Mouse (Mus musculus) forebrain, embryonic 13.5 days (tissue): Measurements from ENCODE around the gene Nfatc2. TPM values are rescaled to one million over a fixed set of nuclear protein-coding genes. Genes with fewer than 3 reads are reported as not detected.

Experiments
- ATAC-seq: fragments of 200-750 bp; cut with Nextera tagmentation; 2 replicates; pipeline ENCODE4 v1.8.0; 2017
- H3K27ac ChIP-seq: fragments of 300-500 bp; sonication (generic); 2 replicates; pipeline ENCODE4 v1.5.1; 2015; ENCODE audit warnings: inconsistent platforms, mild to moderate bottlenecking, moderate library complexity
- H3K27me3 ChIP-seq: fragments of 300-500 bp; sonication (generic); 2 replicates; pipeline ENCODE4 v1.6.1; 2015; ENCODE audit warnings: mild to moderate bottlenecking, inconsistent platforms
- H3K36me3 ChIP-seq: fragments of 300-500 bp; sonication (generic); 2 replicates; pipeline ENCODE4 v1.6.1; 2015; ENCODE audit warnings: mild to moderate bottlenecking, inconsistent platforms; ENCODE audit not compliant: poor library complexity, severe bottlenecking
- H3K4me1 ChIP-seq: fragments of 300-500 bp; sonication (generic); 2 replicates; pipeline ENCODE4 v1.6.1; 2015; ENCODE audit warnings: inconsistent platforms
- H3K4me2 ChIP-seq: fragments of 300-500 bp; sonication (generic); 2 replicates; pipeline ENCODE4 v1.6.1; 2015; ENCODE audit warnings: inconsistent platforms, mild to moderate bottlenecking, moderate library complexity
- H3K4me3 ChIP-seq: fragments of 300-500 bp; sonication (generic); 2 replicates; pipeline ENCODE4 v1.5.1; 2015; ENCODE audit warnings: mild to moderate bottlenecking, inconsistent platforms
- H3K9ac ChIP-seq: fragments of 300-500 bp; sonication (generic); 2 replicates; pipeline ENCODE4 v1.6.1; 2015; ENCODE audit warnings: mild to moderate bottlenecking, inconsistent platforms
- H3K9me3 ChIP-seq: fragments of 300-500 bp; sonication (generic); replicated peaks from 2 replicates; pipeline ENCODE4 v1.6.1; 2016; ENCODE audit warnings: inconsistent platforms
- WGBS: fragments of 180-500 bp; shearing (Covaris S2); methylation state at CpG from one replicate; pipeline ENCODE4 v1.1.7; 2015; 5-methylcytosine and 5-hydroxymethylcytosine counted together
- polyA plus RNA-seq: library from polyadenylated mRNA; unstranded; fragments of >200 nt; fragmentation: Nextera tagmentation; extraction: Ambion mirVana; gene quantifications from 2 replicates; pipeline ENCODE4 v1.2.1, GENCODE M21; 2015

Nfatc2 gene
- polyA plus RNA-seq, 1 experiment from 2014 or later: 1.7 TPM

- Histone ChIP-seq H3K4me3 (no peak overlapping the region), H3K36me3 (no peaks in the 10 kb centered on the region), H3K9ac (no peak overlapping the region), H3K9me3 (no peaks in the 10 kb centered on the region), H3K27me3 (no peaks in the 10 kb centered on the region), H3K4me1 (0 out of 2 replicates have a peak, but pooled peaks cover 3% of the 10 kb centered on the region), H3K4me2 (no peak overlapping the region), H3K27ac (no peak overlapping the region)
- no peak for ATAC-seq
- 77% methylated on average over 6 of the region's 6 CpGs for WGBS
These were observed 101.2 kb downstream of the Nfatc2 start for GRCm38 (mm10) chr2:168500244-168500643.

- 90% methylated on average over 7 of the region's 7 CpGs for WGBS
- Histone ChIP-seq H3K4me1 (no peaks in the 10 kb centered on the region; the same call in 1 of the 2 replicates), H3K27me3 (no peaks in the 10 kb centered on the region), H3K4me2 (no peak overlapping the region), H3K9ac (no peak overlapping the region), H3K9me3 (no peaks in the 10 kb centered on the region), H3K4me3 (no peak overlapping the region), H3K27ac (no peak overlapping the region), H3K36me3 (no peaks in the 10 kb centered on the region)
- no peak for ATAC-seq
These were observed 109.7 kb downstream of the Nfatc2 start for GRCm38 (mm10) chr2:168491791-168492190.

DNA sequence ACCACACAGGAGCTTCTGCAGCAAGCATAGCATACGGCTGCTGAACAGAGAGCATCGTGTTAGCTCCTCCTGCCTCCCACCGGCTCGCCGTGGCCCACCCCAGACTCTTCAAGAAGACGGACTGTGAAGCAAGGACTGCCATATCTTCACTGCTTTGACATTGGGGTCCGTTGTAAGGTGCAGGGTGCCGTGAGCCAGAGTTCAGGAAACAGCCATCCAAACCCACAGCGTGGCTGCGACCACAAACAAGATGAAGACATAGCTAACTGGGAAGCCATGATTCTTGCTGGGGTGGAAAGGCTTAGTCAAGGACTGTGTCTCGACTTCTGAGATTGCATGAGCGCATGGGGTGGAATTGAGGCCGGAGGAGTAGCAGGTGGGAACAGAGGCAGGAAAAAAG lies 111.5 kb downstream of the Nfatc2 start:
- no peak for ATAC-seq
- Histone ChIP-seq H3K4me3 (no peak overlapping the region), H3K36me3 (no peaks in the 10 kb centered on the region), H3K27me3 (no peaks in the 10 kb centered on the region), H3K9ac (no peak overlapping the region), H3K4me2 (no peak overlapping the region), H3K4me1 (no peaks in the 10 kb centered on the region; the same call in 1 of the 2 replicates), H3K9me3 (no peaks in the 10 kb centered on the region), H3K27ac (no peak overlapping the region)
- WGBS: 90% methylated on average over 13 of the region's 13 CpGs

GRCm38 (mm10) chr2:168488158-168488925 lies 113.1 kb downstream of the Nfatc2 start:
- 83% methylated on average over 11 of the region's 11 CpGs for WGBS
- ATAC-seq: no peak
- no peak overlapping the region for H3K4me2 ChIP-seq
- H3K36me3 ChIP-seq: no peaks in the 10 kb centered on the region
- H3K9ac ChIP-seq: no peak overlapping the region
- H3K4me3 ChIP-seq: no peak overlapping the region
- no peak overlapping the region for H3K27ac ChIP-seq
- no peaks in the 10 kb centered on the region; the same call in 1 of the 2 replicates for H3K4me1 ChIP-seq
- no peaks in the 10 kb centered on the region for H3K27me3 ChIP-seq
- H3K9me3 ChIP-seq: no peaks in the 10 kb centered on the region

DNA sequence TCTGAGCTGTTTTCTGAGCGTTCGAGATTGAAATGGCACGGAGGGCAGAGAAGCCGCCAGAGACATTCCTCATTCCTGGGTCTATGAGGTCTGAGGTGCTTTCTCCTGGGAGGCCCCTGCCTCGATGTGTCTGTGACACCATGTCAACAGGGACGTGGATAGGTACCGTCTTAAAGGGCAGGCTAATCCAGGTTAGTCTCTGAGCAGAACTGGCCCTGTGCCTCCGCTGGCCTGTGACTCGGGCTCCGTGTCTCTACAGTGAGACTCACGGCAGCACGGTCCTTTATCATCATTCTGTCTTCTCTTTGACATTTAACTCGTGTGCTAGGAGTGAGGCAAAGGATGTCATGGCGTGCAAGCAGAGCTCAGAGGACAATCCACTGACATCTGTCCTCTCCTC lies 120.3 kb downstream of the Nfatc2 start:
- Histone ChIP-seq H3K4me1 (peaks cover 14% of the 10 kb centered on the region), H3K4me2 (no peak overlapping the region), H3K9ac (no peak overlapping the region), H3K27me3 (no peaks in the 10 kb centered on the region), H3K4me3 (no peak overlapping the region), H3K36me3 (no peaks in the 10 kb centered on the region), H3K27ac (peak overlapping the region; percentile 65), H3K9me3 (no peaks in the 10 kb centered on the region)
- 89% methylated on average over 14 of the region's 14 CpGs for WGBS
- ATAC-seq: no peak; the same call in 1 of the 2 replicates

GRCm38 (mm10) chr2:168480692-168481091 lies 120.8 kb downstream of the Nfatc2 start:
- Histone ChIP-seq H3K27me3 (no peaks in the 10 kb centered on the region), H3K4me1 (peaks cover 14% of the 10 kb centered on the region), H3K4me3 (no peak overlapping the region), H3K9me3 (no peaks in the 10 kb centered on the region), H3K36me3 (no peaks in the 10 kb centered on the region), H3K9ac (no peak overlapping the region), H3K4me2 (no peak overlapping the region), H3K27ac (peak overlapping the region; percentile 65)
- 58% methylated on average over 6 of the region's 6 CpGs for WGBS
- peak; percentile 63 for ATAC-seq

- peaks cover 14% of the 10 kb centered on the region for H3K4me1 ChIP-seq
- WGBS: 78% methylated on average over 15 of the region's 15 CpGs
- peak overlapping the region; percentile 25 for H3K27ac ChIP-seq
- no peaks in the 10 kb centered on the region for H3K36me3 ChIP-seq
- no peak overlapping the region for H3K4me3 ChIP-seq
- H3K4me2 ChIP-seq: no peak overlapping the region
- H3K27me3 ChIP-seq: no peaks in the 10 kb centered on the region
- ATAC-seq: peak; percentile 57; the same call in 1 of the 2 replicates
- H3K9me3 ChIP-seq: no peaks in the 10 kb centered on the region
- H3K9ac ChIP-seq: no peak overlapping the region
These were observed 121.5 kb downstream of the Nfatc2 start for GRCm38 (mm10) chr2:168479930-168480329.

GRCm38 (mm10) chr2:168478431-168478830 lies 123.0 kb downstream of the Nfatc2 start:
- Histone ChIP-seq H3K4me1 (peaks cover 14% of the 10 kb centered on the region), H3K9ac (no peak overlapping the region), H3K4me3 (no peak overlapping the region), H3K27me3 (no peaks in the 10 kb centered on the region), H3K4me2 (no peak overlapping the region), H3K36me3 (no peaks in the 10 kb centered on the region), H3K9me3 (no peaks in the 10 kb centered on the region), H3K27ac (no peak overlapping the region)
- ATAC-seq: no peak
- 67% methylated on average over 7 of the region's 7 CpGs for WGBS

DNA sequence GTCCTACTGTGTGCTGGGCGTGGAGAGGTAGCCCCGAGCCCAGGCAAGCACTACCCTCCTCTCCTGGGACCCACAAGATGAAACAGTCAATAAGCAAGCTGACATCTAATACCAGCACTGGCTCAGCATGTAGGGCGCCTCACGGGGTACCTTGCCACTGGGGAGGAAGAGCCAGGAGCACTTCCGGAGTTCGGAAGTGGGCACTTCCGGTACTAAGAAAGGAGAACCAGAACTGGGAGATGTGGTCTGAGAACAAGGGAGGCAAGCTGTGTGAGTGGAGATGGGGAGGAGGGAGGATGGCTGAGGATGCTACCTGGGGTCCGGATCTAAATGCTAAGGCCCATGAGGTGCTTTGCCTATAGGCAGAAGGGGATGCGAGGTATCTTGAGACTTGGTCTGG lies 128.0 kb downstream of the Nfatc2 start:
- H3K27ac ChIP-seq: no peak overlapping the region
- H3K4me2 ChIP-seq: peak overlapping the region; percentile 64; the same call in 1 of the 2 replicates
- no peaks in the 10 kb centered on the region for H3K36me3 ChIP-seq
- no peaks in the 10 kb centered on the region for H3K9me3 ChIP-seq
- peaks cover 7% of the 10 kb centered on the region; the same call in 1 of the 2 replicates for H3K27me3 ChIP-seq
- peaks cover 9% of the 10 kb centered on the region for H3K4me1 ChIP-seq
- H3K4me3 ChIP-seq: no peak overlapping the region
- ATAC-seq: no peak
- 74% methylated on average over 9 of the region's 9 CpGs for WGBS
- no peak overlapping the region for H3K9ac ChIP-seq

- Histone ChIP-seq H3K4me3 (peak overlapping the region; percentile 35), H3K4me2 (peak overlapping the region; percentile 64), H3K27ac (no peak overlapping the region), H3K9me3 (no peaks in the 10 kb centered on the region), H3K4me1 (peaks cover 7% of the 10 kb centered on the region), H3K9ac (peak overlapping the region; percentile 62), H3K27me3 (peaks cover 7% of the 10 kb centered on the region; the same call in 1 of the 2 replicates), H3K36me3 (no peaks in the 10 kb centered on the region)
- 6% methylated on average over 16 of the region's 16 CpGs for WGBS
- ATAC-seq: 0 out of 2 replicates have a peak, but pooled peaks have one; percentile 25
These were observed 128.6 kb downstream of the Nfatc2 start for GRCm38 (mm10) chr2:168472899-168473298.

GRCm38 (mm10) chr2:168469032-168469431 lies 132.4 kb downstream of the Nfatc2 start:
- Histone ChIP-seq H3K4me1 (peaks cover 23% of the 10 kb centered on the region), H3K9me3 (no peaks in the 10 kb centered on the region), H3K9ac (no peak overlapping the region), H3K36me3 (no peaks in the 10 kb centered on the region), H3K4me2 (no peak overlapping the region), H3K27ac (no peak overlapping the region), H3K27me3 (peaks cover 7% of the 10 kb centered on the region; the same call in 1 of the 2 replicates), H3K4me3 (no peak overlapping the region)
- 0 out of 2 replicates have a peak, but pooled peaks have one; percentile 40 for ATAC-seq
- 11% methylated on average over 4 of the region's 4 CpGs for WGBS

GRCm38 (mm10) chr2:168467166-168467565 lies 134.3 kb downstream of the Nfatc2 start:
- Histone ChIP-seq H3K27me3 (peaks cover 7% of the 10 kb centered on the region; the same call in 1 of the 2 replicates), H3K4me2 (no peak overlapping the region), H3K9me3 (no peaks in the 10 kb centered on the region), H3K27ac (no peak overlapping the region), H3K4me1 (peaks cover 16% of the 10 kb centered on the region), H3K4me3 (no peak overlapping the region), H3K36me3 (no peaks in the 10 kb centered on the region), H3K9ac (no peak overlapping the region)
- WGBS: 83% methylated on average over 5 of the region's 5 CpGs
- ATAC-seq: no peak
